Mouse (Mus musculus): ENCODE results near the gene Poc1b.

- no peak for TF ChIP-seq CTCF (IDR thresholded peaks at IDR 0.05; ENCODE audit: insufficient read depth, low read depth, low read length)
- TF ChIP-seq POLR2A (IDR thresholded peaks at IDR 0.05; ENCODE audit: insufficient read depth, low read depth, low read length), result no peak
Observed at GRCm38 (mm10) chr10:99127691-99128261, 20.9 kb downstream of the Poc1b start.
